Comparison of ENCODE assay signal across 8 mouse cellular contexts in the genomic region with DNA sequence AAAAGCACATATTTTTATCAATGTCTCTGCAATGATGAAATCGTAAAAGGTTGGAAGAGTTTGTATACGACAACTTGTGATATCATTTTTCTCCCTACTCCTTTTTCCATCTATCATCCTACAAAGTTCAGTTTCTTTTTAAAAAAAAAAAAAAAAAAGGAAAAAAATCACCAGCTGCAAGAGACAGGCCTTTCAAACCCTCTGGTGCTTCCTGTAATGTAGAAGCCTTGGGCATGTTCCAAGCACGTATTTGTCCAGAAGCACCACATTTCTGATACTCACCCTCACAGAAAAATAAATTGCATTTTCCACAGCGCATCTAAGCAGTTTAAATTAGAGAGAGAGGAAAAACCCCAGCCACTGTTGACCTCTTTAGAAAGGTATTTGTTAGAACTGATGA. TPM values are rescaled to one million over a fixed set of nuclear protein-coding genes. Genes with fewer than 3 reads are reported as not detected.
DNase-seq lines count a peak whose midpoint lies in the region; ATAC-seq and TF ChIP-seq lines count a peak whose summit lies in the region.

No protein-coding gene starts in this region.

- H3K27me3 ChIP-seq in spleen, adult 2 months (ENCODE audit: control insufficient read depth, insufficient read depth, low read length): no peaks in the 10 kb centered on the region
- no peaks in the 10 kb centered on the region for H3K27me3 ChIP-seq in limb, embryonic 15.5 days

- H3K4me2 ChIP-seq in limb, embryonic 15.5 days: peak overlapping the region; percentile 49

- no peak for TF ChIP-seq POLR2A in spleen, adult 2 months (IDR thresholded peaks at IDR 0.05; ENCODE audit: low read depth, low read length)

- DNase-seq in cerebellum, adult 9-10 months: peak; percentile 32
- DNase-seq in cerebellum, adult 11-12 months: no peak
- no peak for DNase-seq in spleen, adult 2 months (ENCODE audit: low read depth in 1 of 2, low spot score in 2 of 2)
- DNase-seq in spleen, adult 18-20 months: no peak
- no peak for DNase-seq in adrenal gland, adult (ENCODE audit: inconsistent age in 2 of 2, low spot score in 1 of 2)
- no peak for DNase-seq in adrenal gland, postnatal 4 days (ENCODE audit: low spot score in 2 of 2)
- no peak for DNase-seq in gastrocnemius, adult 18-20 months (ENCODE audit: low spot score)

- peak overlapping the region; percentile 89; the same call in 1 of the 2 replicates for H3K4me3 ChIP-seq in spleen, adult 2 months (ENCODE audit: extremely low read depth, insufficient read depth, insufficient read length)
- peak overlapping the region; percentile 75 for H3K4me3 ChIP-seq in limb, embryonic 15.5 days

- H3K9ac ChIP-seq in limb, embryonic 15.5 days: peak overlapping the region; percentile 73

- H3K9me3 ChIP-seq in limb, embryonic 15.5 days: no peaks in the 10 kb centered on the region

- H3K4me1 ChIP-seq in spleen, adult 2 months (ENCODE audit: control insufficient read depth, insufficient read depth, insufficient read length): no peaks in the 10 kb centered on the region
- peaks cover 7% of the 10 kb centered on the region; the same call in 1 of the 2 replicates for H3K4me1 ChIP-seq in limb, embryonic 15.5 days

- no peak overlapping the region for H3K27ac ChIP-seq in spleen, adult 2 months (ENCODE audit: insufficient read depth, low read length)
- no peak overlapping the region; the same call in 1 of the 2 replicates for H3K27ac ChIP-seq in limb, embryonic 15.5 days

- WGBS in spleen, adult 2 months: 20% methylated on average over 4 of the region's 4 CpGs
- 19% methylated on average over 4 of the region's 4 CpGs for WGBS in limb, embryonic 15.5 days

- ATAC-seq in limb, embryonic 15.5 days (ENCODE audit: insufficient number of reproducible peaks, low FRiP score, low TSS enrichment, low read depth): no peak

- H3K36me3 ChIP-seq in spleen, adult 2 months (ENCODE audit: control insufficient read depth, insufficient read depth, low read length): peaks cover 6% of the 10 kb centered on the region
- peaks cover 28% of the 10 kb centered on the region for H3K36me3 ChIP-seq in limb, embryonic 15.5 days

- no peak for TF ChIP-seq CTCF in spleen, adult 2 months (IDR thresholded peaks at IDR 0.05; ENCODE audit: extremely low read depth, insufficient read depth, insufficient read length, insufficient replicate concordance)

RNA-seq across cellular contexts. Expression of a gene that starts 0.9 kb away (rescaled TPM):
- polyA plus RNA-seq in spleen, adult 2 months (2012; rRNA removed): 27.6 and 29.2 TPM in 2 replicates
- polyA plus RNA-seq in limb, embryonic 15.5 days (2015; fragmentation: Nextera tagmentation; extraction: Ambion mirVana): 299 and 323 TPM in 2 replicates
- total RNA-seq in adrenal gland, postnatal 4 days (2021): 100 to 1,000 TPM; 139 to 156 TPM
- total RNA-seq in gastrocnemius, adult 18-20 months (2021): 10 to 100 TPM; 74.5 to 76.7 TPM

RNA-seq across cellular contexts. Expression of a gene that starts 1.0 kb away (rescaled TPM):
- polyA plus RNA-seq in spleen, adult 2 months (2012; rRNA removed): 5.1 TPM in 2 replicates
- 66.3 and 67.1 TPM in 2 replicates for polyA plus RNA-seq in limb, embryonic 15.5 days (2015; fragmentation: Nextera tagmentation; extraction: Ambion mirVana)
- 10 to 100 TPM; 35.9 to 40.3 TPM for total RNA-seq in adrenal gland, postnatal 4 days (2021)
- total RNA-seq in gastrocnemius, adult 18-20 months (2021): 1 to 10 TPM; 3.2 to 3.3 TPM

RNA-seq across cellular contexts. Expression of a gene that starts 16.9 kb away (rescaled TPM):
- polyA plus RNA-seq in spleen, adult 2 months (2012; rRNA removed): 1.2 and 1.3 TPM in 2 replicates
- 1.4 and 1.5 TPM in 2 replicates for polyA plus RNA-seq in limb, embryonic 15.5 days (2015; fragmentation: Nextera tagmentation; extraction: Ambion mirVana)
- 1 to 10 TPM in 1 of 2 experiments, under 1 TPM in 1; 0.96 to 2.2 TPM for total RNA-seq in adrenal gland, postnatal 4 days (2021)
- total RNA-seq in gastrocnemius, adult 18-20 months (2021): not detected

RNA-seq across cellular contexts. Expression of a gene that starts 49.4 kb away (rescaled TPM):
- polyA plus RNA-seq in spleen, adult 2 months (2012; rRNA removed): 9.6 and 12.8 TPM in 2 replicates
- 75.9 and 80.5 TPM in 2 replicates for polyA plus RNA-seq in limb, embryonic 15.5 days (2015; fragmentation: Nextera tagmentation; extraction: Ambion mirVana)
- 10 to 100 TPM; 72.0 to 75.8 TPM for total RNA-seq in adrenal gland, postnatal 4 days (2021)
- 10 to 100 TPM; 29.4 to 31.9 TPM for total RNA-seq in gastrocnemius, adult 18-20 months (2021)

Comparison
In these comparisons a context has a peak if more than half of its experiments do, and no peak if none do; other contexts are left out.
1. RNA of a gene that starts 1.0 kb away (total RNA-seq): 35.9 to 40.3 TPM in adrenal gland, postnatal 4 days; 3.2 to 3.3 TPM in gastrocnemius, adult 18-20 months; every median in the first group is over 4 times any median in the second.